Mouse (Mus musculus) liver, postnatal 0 days (tissue): ENCODE results near the gene Ccnk. TPM values are rescaled to one million over a fixed set of nuclear protein-coding genes. Genes with fewer than 3 reads are reported as not detected.

Experiments
- ATAC-seq: fragments of 200-750 bp; cut with Nextera tagmentation; 2 replicates; pipeline ENCODE4 v1.8.0; 2017; ENCODE audit warnings: mild to moderate bottlenecking, moderate library complexity
- DNase-seq: peaks from one replicate; pipeline ENCODE4 v3.0.0-alpha.2; 2016
- H3K27ac ChIP-seq: fragments of 300-500 bp; sonication (generic); 2 replicates; pipeline ENCODE4 v1.5.1; 2014; ENCODE audit warnings: antibody characterized with exemption, moderate library complexity, mild to moderate bottlenecking, low read depth
- H3K27me3 ChIP-seq: fragments of 300-500 bp; sonication (generic); 2 replicates; pipeline ENCODE4 v1.6.1; 2014; ENCODE audit warnings: low read length, control low read depth, mixed read lengths; ENCODE audit not compliant: insufficient read depth
- H3K36me3 ChIP-seq: fragments of 300-500 bp; sonication (generic); replicated peaks from 2 replicates; pipeline ENCODE4 v1.6.1; 2014; ENCODE audit warnings: mild to moderate bottlenecking, control low read depth, low read length, moderate library complexity, mixed read lengths; ENCODE audit not compliant: insufficient read depth
- H3K4me1 ChIP-seq: fragments of 300-500 bp; sonication (generic); 2 replicates; pipeline ENCODE4 v1.6.1; 2014; ENCODE audit warnings: antibody characterized with exemption, mild to moderate bottlenecking, control low read depth; ENCODE audit not compliant: insufficient read depth
- H3K4me2 ChIP-seq: fragments of 300-500 bp; sonication (generic); 2 replicates; pipeline ENCODE4 v1.6.1; 2014; ENCODE audit warnings: low read depth, mild to moderate bottlenecking, low read length, moderate library complexity, mixed read lengths
- H3K4me3 ChIP-seq: fragments of 300-500 bp; sonication (generic); 2 replicates; pipeline ENCODE4 v1.5.1; 2014; ENCODE audit warnings: low read depth, low read length
- H3K9ac ChIP-seq: fragments of 300-500 bp; sonication (generic); replicated peaks from 2 replicates; pipeline ENCODE4 v1.6.1; 2014; ENCODE audit warnings: mild to moderate bottlenecking, moderate library complexity
- H3K9me3 ChIP-seq: fragments of 300-500 bp; sonication (generic); 2 replicates; pipeline ENCODE4 v1.6.1; 2016; ENCODE audit warnings: mild to moderate bottlenecking, control low read depth, low read length, mixed read lengths
- CTCF ChIP-seq: sonication (generic); IDR thresholded peaks from 2 replicates; pipeline ENCODE4 v1.5.1; 2016; ENCODE audit warnings: antibody characterized with exemption, low read depth
- EP300 ChIP-seq: IDR thresholded peaks from 2 replicates; pipeline ENCODE4 v1.6.1; 2016; ENCODE audit warnings: antibody characterized with exemption, low read depth, mild to moderate bottlenecking
- WGBS: fragments of 180-500 bp; shearing (Covaris S2); extraction: QIAGEN DNeasy Blood & Tissue Kit; methylation state at CpG from one replicate; pipeline ENCODE4 v1.1.7; 2014; ENCODE audit not compliant: insufficient replicate concordance; 5-methylcytosine and 5-hydroxymethylcytosine counted together
- polyA plus RNA-seq: library from polyadenylated mRNA; unstranded; fragments of >200 nt; fragmentation: Nextera tagmentation; extraction: Ambion mirVana; gene quantifications from 2 replicates; pipeline ENCODE4 v1.2.1, GENCODE M21; 2015

Ccnk gene
- polyA plus RNA-seq, 1 experiment from 2014 or later = 1.7 TPM

DNA sequence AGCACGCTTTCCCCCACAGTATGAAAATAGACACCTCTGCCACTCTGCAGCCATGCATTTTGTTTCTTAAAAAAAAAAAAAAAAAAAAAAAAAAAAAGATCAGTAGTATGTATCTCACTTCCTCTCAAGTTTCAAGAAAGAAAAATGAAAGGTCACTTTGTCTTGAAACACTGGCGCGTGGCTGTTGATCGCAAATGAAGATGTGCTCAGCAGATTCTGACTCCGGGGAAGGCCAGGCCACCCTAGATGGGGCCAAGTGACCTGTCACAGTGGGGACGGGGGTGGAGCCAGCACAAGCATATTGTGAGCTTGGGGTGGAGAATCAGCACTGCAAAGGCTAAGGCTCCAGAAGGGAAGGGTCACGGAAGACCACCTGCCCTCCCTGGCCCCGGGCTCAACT, 24.5 kb downstream of the Ccnk start:
- H3K4me2 ChIP-seq = no peak overlapping the region
- H3K4me3 ChIP-seq = no peak overlapping the region
- no peak overlapping the region for H3K9ac ChIP-seq
- no peak for ATAC-seq
- DNase-seq = peak; percentile 17
- H3K36me3 ChIP-seq = peaks cover 42% of the 10 kb centered on the region
- WGBS = 83% methylated on average over 8 of the region's 8 CpGs
- H3K27me3 ChIP-seq = no peaks in the 10 kb centered on the region
- no peak overlapping the region for H3K27ac ChIP-seq
- TF ChIP-seq CTCF (no peak), EP300 (no peak)
- no peaks in the 10 kb centered on the region for H3K9me3 ChIP-seq
- H3K4me1 ChIP-seq = no peaks in the 10 kb centered on the region

- Histone ChIP-seq H3K27me3 (no peaks in the 10 kb centered on the region), H3K9ac (no peak overlapping the region), H3K4me2 (no peak overlapping the region), H3K9me3 (no peaks in the 10 kb centered on the region), H3K27ac (no peak overlapping the region), H3K4me1 (no peaks in the 10 kb centered on the region), H3K36me3 (peaks cover 33% of the 10 kb centered on the region), H3K4me3 (no peak overlapping the region)
- ATAC-seq (no peak), DNase-seq (peak; percentile 17)
- TF ChIP-seq CTCF = no peak
- TF ChIP-seq EP300 = no peak
- WGBS = 86% methylated on average over 5 of the region's 12 CpGs
Measured at GRCm38 (mm10) chr12:108204978-108205377, 25.6 kb downstream of the Ccnk start.

GRCm38 (mm10) chr12:108206641-108207040, 27.3 kb downstream of the Ccnk start:
- 11% methylated on average over 5 of the region's 5 CpGs for WGBS
- Histone ChIP-seq H3K4me3 (no peak overlapping the region), H3K36me3 (peaks cover 17% of the 10 kb centered on the region), H3K27ac (no peak overlapping the region), H3K27me3 (no peaks in the 10 kb centered on the region), H3K9ac (no peak overlapping the region), H3K4me1 (no peaks in the 10 kb centered on the region), H3K4me2 (no peak overlapping the region), H3K9me3 (no peaks in the 10 kb centered on the region)
- peak; percentile 49; the same call in 1 of the 2 replicates for ATAC-seq
- peak; percentile 91 for TF ChIP-seq CTCF
- TF ChIP-seq EP300 = no peak
- DNase-seq = peak; percentile 86

- Histone ChIP-seq H3K9me3 (no peaks in the 10 kb centered on the region), H3K9ac (no peak overlapping the region), H3K36me3 (peaks cover 4% of the 10 kb centered on the region; the same call in 1 of the 2 replicates), H3K27ac (no peak overlapping the region), H3K4me3 (no peak overlapping the region), H3K4me2 (no peak overlapping the region), H3K27me3 (no peaks in the 10 kb centered on the region), H3K4me1 (0 out of 2 replicates have a peak, but pooled peaks cover 2% of the 10 kb centered on the region)
- WGBS = 89% methylated on average over 9 of the region's 9 CpGs
- ATAC-seq (no peak), DNase-seq (no peak)
- TF ChIP-seq CTCF (no peak), EP300 (no peak)
Measured at GRCm38 (mm10) chr12:108208216-108208615, 28.8 kb downstream of the Ccnk start.

DNA sequence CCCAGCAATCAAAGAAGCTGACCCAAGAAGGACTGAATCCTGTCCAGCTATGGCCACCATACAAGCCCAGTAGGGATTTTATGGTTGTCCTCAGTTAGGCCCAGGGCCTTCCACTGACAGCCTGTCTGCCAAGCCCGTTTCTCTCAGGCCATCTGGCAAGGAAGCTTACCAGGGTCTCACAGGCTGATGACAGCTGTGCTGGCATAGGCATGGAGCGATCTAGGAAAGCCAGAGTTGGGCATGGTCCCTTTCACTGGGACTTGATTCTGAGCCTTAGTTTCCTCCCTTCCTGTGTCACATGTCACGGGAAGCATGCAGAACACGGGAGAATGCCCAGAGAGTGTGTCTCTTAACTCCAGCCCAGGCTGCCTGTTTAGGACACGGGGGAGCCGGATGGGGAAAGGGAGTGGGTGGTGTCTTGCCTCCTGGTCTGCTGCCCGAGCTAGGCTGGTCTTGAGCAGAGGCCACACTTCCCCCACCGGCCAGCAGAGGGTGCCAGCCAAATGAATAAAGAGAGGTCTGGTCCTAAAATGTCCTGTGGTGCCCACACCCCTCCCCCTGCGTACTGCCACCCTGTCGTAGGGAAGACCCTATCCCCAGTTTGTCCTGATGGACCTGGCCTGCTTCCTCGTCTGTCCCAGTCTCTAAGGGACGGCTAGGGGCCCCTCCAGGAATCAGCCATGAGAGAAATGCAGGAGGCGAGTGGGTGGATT, 29.5 kb downstream of the Ccnk start:
- 26% methylated on average over 13 of the region's 13 CpGs for WGBS
- H3K4me2 ChIP-seq = no peak overlapping the region
- DNase-seq = peak; percentile 78

DNA sequence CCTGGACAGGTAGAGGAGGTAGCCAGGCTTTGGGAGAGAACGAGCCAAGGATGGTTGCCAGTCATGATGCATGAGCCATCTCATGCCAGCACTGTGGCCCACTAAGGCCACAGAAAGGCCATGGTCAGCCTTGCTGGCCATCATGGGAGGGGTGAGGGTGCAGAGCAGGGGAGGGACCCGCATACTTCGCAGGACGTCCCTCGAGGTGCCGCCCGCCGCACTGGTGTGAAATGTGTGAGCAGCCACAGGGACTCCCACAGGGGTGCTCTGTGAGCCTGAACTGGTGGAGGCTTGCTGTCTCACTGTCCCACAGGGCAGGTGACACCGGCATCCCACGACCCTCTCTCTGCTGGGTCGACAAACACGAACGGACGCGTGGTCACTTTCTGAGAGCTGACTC, 31.2 kb downstream of the Ccnk start:
- ATAC-seq (no peak), DNase-seq (no peak)
- Histone ChIP-seq H3K9me3 (no peaks in the 10 kb centered on the region), H3K4me2 (no peak overlapping the region), H3K4me1 (0 out of 2 replicates have a peak, but pooled peaks cover 2% of the 10 kb centered on the region), H3K27me3 (no peaks in the 10 kb centered on the region), H3K9ac (no peak overlapping the region), H3K27ac (no peak overlapping the region), H3K36me3 (no peaks in the 10 kb centered on the region), H3K4me3 (no peak overlapping the region)
- 86% methylated on average over 15 of the region's 15 CpGs for WGBS
- TF ChIP-seq CTCF = no peak
- no peak for TF ChIP-seq EP300

More for the DNA sequence above, 29.5 kb downstream of the Ccnk start:
- no peaks in the 10 kb centered on the region for H3K27me3 ChIP-seq
- H3K4me1 ChIP-seq = 0 out of 2 replicates have a peak, but pooled peaks cover 2% of the 10 kb centered on the region
- peak; percentile 37 for ATAC-seq
- no peak overlapping the region for H3K4me3 ChIP-seq
- H3K36me3 ChIP-seq = no peaks in the 10 kb centered on the region
- H3K27ac ChIP-seq = no peak overlapping the region
- no peak for TF ChIP-seq EP300
- TF ChIP-seq CTCF = peak; percentile 86
- no peak overlapping the region for H3K9ac ChIP-seq
- H3K9me3 ChIP-seq = no peaks in the 10 kb centered on the region
